Mouse (Mus musculus): ENCODE data around the gene Abcf1. TPM values are rescaled to one million over a fixed set of nuclear protein-coding genes. Genes with fewer than 3 reads are reported as not detected.
A peak's percentile ranks its signal among the peaks of the same experiment; 100 is the strongest.

The Abcf1 gene
- polyA plus RNA-seq, 1 experiment from 2014 or later, result 110 TPM

- CTCF ChIA-PET, result interaction anchor here (1.1 to 1.6 kb wide), 5 partner anchors 10 to 86 kb away, joined by 3 to 6 read pairs (median 4); partner anchors contain the start of gene Dhx16
- no peaks in the 10 kb centered on the region for H3K27me3 ChIP-seq
- in situ Hi-C loops (cut with MboI; ENCODE audit: low pct_unique_long_range_greater_than_20kb), result loop anchor here (5.0 to 25.0 kb wide), 2 partner anchors 78 to 1803 kb away; partner anchors contain the start of genes Brd2, H2-DMa and Tubb5
- POLR2A ChIA-PET, result interaction anchor here (0.6 to 1.4 kb wide), 5 partner anchors 18 to 752 kb away, joined by 4 to 7 read pairs (median 5); partner anchors contain the start of gene 2310061I04Rik
- no peak for TF ChIP-seq CTCF (IDR thresholded peaks at IDR 0.05)
- ATAC-seq (peak; percentile 3), DNase-seq (ENCODE audit: low read depth, low spot score) (no peak)
Observed at GRCm38 (mm10) chr17:35915538-35916296, 53.8 kb downstream of the Abcf1 start.

- DNase-seq (ENCODE audit: low read depth, low spot score) (no peak), ATAC-seq (no peak)
- no peak for TF ChIP-seq CTCF (IDR thresholded peaks at IDR 0.05)
- CTCF ChIA-PET, result interaction anchor here (1.1 to 1.6 kb wide), 4 partner anchors 9 to 85 kb away, joined by 3 to 4 read pairs (median 4); partner anchors contain the start of gene Dhx16
- POLR2A ChIA-PET, result interaction anchor here (0.7 to 1.0 kb wide), 2 partner anchors 80 to 81 kb away, joined by 5 to 6 read pairs; no protein-coding TSS in a partner anchor
- H3K27me3 ChIP-seq, result no peaks in the 10 kb centered on the region
- in situ Hi-C loops (cut with MboI; ENCODE audit: low pct_unique_long_range_greater_than_20kb), result loop anchor here (5.0 to 25.0 kb wide), 2 partner anchors 78 to 1803 kb away; partner anchors contain the start of genes Brd2, H2-DMa and Tubb5
Observed at GRCm38 (mm10) chr17:35914975-35915374, 54.6 kb downstream of the Abcf1 start.

GRCm38 (mm10) chr17:35909919-35910369 lies 59.6 kb downstream of the Abcf1 start, which contains the start of gene Atat1:
Atat1 (minus strand) TSS chr17:35910075.
- ChIA-PET CTCF (no interaction called here), POLR2A (interaction anchor here (1.0 kb wide), 1 partner anchor 15 kb away, joined by 3 read pairs; no protein-coding TSS in a partner anchor)
- peak; percentile 74 for ATAC-seq
- no peaks in the 10 kb centered on the region for H3K27me3 ChIP-seq
- DNase-seq (ENCODE audit: low read depth, low spot score), result no peak
- TF ChIP-seq CTCF (IDR thresholded peaks at IDR 0.05), result no peak
- in situ Hi-C loops (cut with MboI; ENCODE audit: low pct_unique_long_range_greater_than_20kb), result loop anchor here (25.0 kb wide), 1 partner anchor 1798 kb away; the partner anchor contains the start of genes Brd2 and H2-DMa

DNA sequence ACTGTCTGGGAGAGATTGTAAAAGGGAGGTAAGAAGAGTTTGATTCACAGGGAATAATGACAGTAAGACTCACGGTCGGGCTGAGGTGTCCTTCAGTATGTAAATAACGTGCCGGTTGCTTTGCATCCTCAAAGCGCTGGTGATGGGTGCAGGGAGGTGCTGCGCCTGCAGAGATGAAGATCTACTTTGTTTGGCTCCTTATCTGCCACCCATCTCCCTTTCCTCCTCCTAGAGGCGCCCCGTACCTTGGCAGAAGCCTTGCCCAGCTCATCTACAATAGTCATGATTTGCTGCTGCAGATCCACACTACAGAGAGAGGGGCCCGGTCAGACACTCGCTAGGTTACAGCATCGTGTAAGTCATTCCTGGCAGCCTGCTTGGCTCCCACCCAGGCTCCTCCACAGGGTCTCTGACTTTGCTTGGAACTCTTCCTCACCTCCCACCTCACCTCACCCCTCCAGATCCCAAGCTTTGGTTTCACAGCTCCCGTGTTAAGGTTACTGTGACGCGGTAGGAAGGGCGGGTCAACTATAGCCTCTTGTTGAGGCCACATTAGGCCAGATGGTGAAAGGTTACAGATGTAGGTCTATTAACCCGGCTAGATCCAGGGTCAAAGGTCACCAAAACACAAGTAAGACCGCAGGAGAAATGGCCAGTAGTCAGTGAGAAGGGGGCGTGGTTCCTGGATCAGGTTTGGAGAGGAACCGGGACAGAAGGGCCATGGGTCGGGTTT lies 60.2 kb downstream of the Abcf1 start:
- no peaks in the 10 kb centered on the region for H3K27me3 ChIP-seq
- ChIA-PET POLR2A (interaction anchor here (0.9 to 1.0 kb wide), 2 partner anchors 9 to 14 kb away, joined by 3 read pairs; no protein-coding TSS in a partner anchor), CTCF (no interaction called here)
- no peak for ATAC-seq
- no peak for TF ChIP-seq CTCF (IDR thresholded peaks at IDR 0.05)
- no peak for DNase-seq (ENCODE audit: low read depth, low spot score)
- in situ Hi-C loops (cut with MboI; ENCODE audit: low pct_unique_long_range_greater_than_20kb), result loop anchor here (25.0 kb wide), 1 partner anchor 1797 kb away; the partner anchor contains the start of genes Brd2 and H2-DMa

- CTCF ChIA-PET, result interaction anchor here (1.4 to 2.2 kb wide), 3 partner anchors 11 to 72 kb away, joined by 5 to 8 read pairs (median 5); no protein-coding TSS in a partner anchor
- no peak for TF ChIP-seq CTCF (IDR thresholded peaks at IDR 0.05)
- POLR2A ChIA-PET, result interaction anchor here (0.8 to 1.4 kb wide), 3 partner anchors 11 to 75 kb away, joined by 3 to 4 read pairs (median 4); no protein-coding TSS in a partner anchor
- DNase-seq (ENCODE audit: low read depth, low spot score) (no peak), ATAC-seq (no peak)
- in situ Hi-C loops (cut with MboI; ENCODE audit: low pct_unique_long_range_greater_than_20kb), result loop anchor here (25.0 kb wide), 1 partner anchor 1795 kb away; the partner anchor contains the start of genes Brd2 and H2-DMa
- H3K27me3 ChIP-seq, result no peaks in the 10 kb centered on the region
Observed at GRCm38 (mm10) chr17:35907609-35908008, 62.0 kb downstream of the Abcf1 start.

Other genes with a start within 250 kb of the Abcf1 start
- 149 TPM for gene Ier3, start 148.1 kb downstream of the Abcf1 start, polyA plus RNA-seq (2021)
- gene Flot1, start 146.5 kb downstream of the Abcf1 start, polyA plus RNA-seq (2021), result 308 TPM
- 608 TPM for gene Tubb5, start 131.5 kb downstream of the Abcf1 start, polyA plus RNA-seq (2021)
- gene Mdc1, start 128.2 kb downstream of the Abcf1 start, polyA plus RNA-seq (2021), result 23.9 TPM
- gene Nrm, start 108.4 kb downstream of the Abcf1 start, polyA plus RNA-seq (2021), result 13.5 TPM
- 74.3 TPM for gene Ppp1r18, start 104.2 kb downstream of the Abcf1 start, polyA plus RNA-seq (2021)
- 68.9 TPM for gene Dhx16, start 89.9 kb downstream of the Abcf1 start, polyA plus RNA-seq (2021)
- gene 2310061I04Rik, start 72.3 kb downstream of the Abcf1 start, polyA plus RNA-seq (2021), result 61.5 TPM
- gene Atat1, start 59.7 kb downstream of the Abcf1 start, polyA plus RNA-seq (2021), result 42.6 TPM
- 83.0 TPM for gene Mrps18b, start 53.4 kb downstream of the Abcf1 start, polyA plus RNA-seq (2021)
- 41.2 TPM for gene Ppp1r10, start 53.3 kb downstream of the Abcf1 start, polyA plus RNA-seq (2021)
- 74.4 TPM for gene Gnl1, start 10.1 kb upstream of the Abcf1 start, polyA plus RNA-seq (2021)
- gene Prr3, start 10.5 kb upstream of the Abcf1 start, polyA plus RNA-seq (2021), result 39.1 TPM
- gene H2-T24, start 50.8 kb upstream of the Abcf1 start, polyA plus RNA-seq (2021), result 0.31 TPM
- gene H2-T23, start 63.1 kb upstream of the Abcf1 start, polyA plus RNA-seq (2021), result 28.3 TPM
- gene H2-T22, start 73.0 kb upstream of the Abcf1 start, polyA plus RNA-seq (2021), result 24.8 TPM
- gene Gm6034, start 73.2 kb upstream of the Abcf1 start, polyA plus RNA-seq (2021), result not detected
- 9.1 TPM for gene Gm11127, start 88.6 kb upstream of the Abcf1 start, polyA plus RNA-seq (2021)
- 0.06 TPM for gene Gm19684, start 151.9 kb upstream of the Abcf1 start, polyA plus RNA-seq (2021)
- not detected for gene Gm7030, start 159.7 kb upstream of the Abcf1 start, polyA plus RNA-seq (2021)
- not detected for gene Gm8909, start 198.8 kb upstream of the Abcf1 start, polyA plus RNA-seq (2021)
- not detected for gene H2-T3, start 220.5 kb upstream of the Abcf1 start, polyA plus RNA-seq (2021)

Measured in Patski (cell line).